Mouse (Mus musculus): Measurements from ENCODE around the gene Susd6.

The Susd6 gene

DNA sequence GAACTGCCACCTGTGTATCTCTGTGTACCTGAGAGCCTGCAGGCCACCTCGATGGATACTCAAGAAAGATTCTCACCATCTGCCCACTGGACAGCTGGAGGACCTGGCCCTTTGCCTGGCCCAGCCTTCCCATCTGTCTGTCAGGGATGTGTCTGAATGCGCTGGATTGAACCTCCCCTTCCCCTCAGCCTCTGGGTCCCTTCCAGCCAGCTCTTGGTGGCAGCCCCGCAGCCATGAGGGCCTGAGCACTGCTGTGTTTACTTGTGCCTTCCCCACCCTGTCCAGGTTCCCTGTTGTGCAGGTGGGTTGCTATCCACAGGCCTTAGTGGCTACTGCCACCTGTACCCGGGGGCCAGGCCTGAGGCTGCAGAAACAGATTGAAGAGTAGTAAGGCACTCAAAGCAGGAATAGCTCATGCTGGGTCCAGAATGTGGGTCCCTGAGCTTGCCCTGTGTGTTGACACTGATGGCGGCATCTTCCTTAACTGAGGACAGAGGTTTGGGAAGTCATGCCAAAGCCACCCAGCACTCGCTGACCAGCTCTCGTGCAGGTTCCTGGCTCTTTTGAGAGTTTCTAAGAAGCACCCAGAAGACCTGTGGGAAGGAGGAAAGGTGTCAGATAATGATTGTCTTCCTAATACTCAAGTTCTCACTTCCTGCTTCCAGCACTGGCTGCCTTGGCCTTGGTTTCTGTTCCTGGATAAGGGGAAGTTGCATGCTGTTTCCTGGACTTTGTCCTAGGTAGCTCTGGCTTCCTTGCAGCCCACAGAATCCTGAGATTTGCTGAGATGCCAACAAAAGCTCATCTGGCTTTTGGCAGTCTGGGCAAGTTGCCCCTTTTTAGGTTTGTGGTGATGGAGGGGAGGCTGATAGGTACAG lies 87.1 kb downstream of the Susd6 start:
- no peak for DNase-seq (ENCODE audit: low spot score in 2 of 2)

DNA sequence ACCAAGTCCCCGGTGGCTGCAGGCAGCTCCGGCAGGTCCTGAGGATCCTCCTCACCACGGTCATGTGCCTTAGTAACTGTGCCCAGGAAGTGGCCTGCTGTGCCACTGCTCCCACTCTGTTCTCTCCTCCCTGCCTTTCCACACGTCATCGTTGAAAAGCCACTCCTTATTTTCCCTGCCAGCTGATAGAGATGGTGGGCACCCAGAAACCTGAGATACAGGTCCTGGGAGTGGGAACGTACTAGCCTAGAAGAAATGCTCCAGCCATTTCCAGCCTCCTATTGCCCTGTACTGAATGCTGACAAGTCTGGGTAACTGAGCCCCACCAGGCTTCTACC lies 87.8 kb downstream of the Susd6 start:
- no peak for DNase-seq (ENCODE audit: low spot score in 2 of 2)

DNA sequence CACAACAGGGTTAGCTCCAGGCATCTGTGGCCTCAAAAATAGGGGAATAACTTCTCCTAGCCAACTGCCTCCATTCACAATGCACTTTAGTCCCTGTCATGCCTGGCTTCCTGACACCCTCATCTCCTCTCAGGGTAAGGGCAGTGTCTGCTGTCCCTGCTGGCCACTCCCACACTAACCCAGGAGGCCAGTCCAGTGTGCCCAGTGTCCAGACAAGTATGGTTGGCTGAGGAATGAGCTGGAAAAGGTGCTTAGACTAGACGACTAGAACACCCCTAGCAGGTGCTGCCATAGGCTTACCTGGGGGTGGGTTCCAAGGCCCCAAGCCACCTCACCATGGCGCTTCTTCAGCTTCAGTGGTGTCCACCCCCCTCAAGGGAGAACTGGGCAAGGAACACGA lies 88.3 kb downstream of the Susd6 start:
- DNase-seq (ENCODE audit: low spot score in 2 of 2): no peak

DNA sequence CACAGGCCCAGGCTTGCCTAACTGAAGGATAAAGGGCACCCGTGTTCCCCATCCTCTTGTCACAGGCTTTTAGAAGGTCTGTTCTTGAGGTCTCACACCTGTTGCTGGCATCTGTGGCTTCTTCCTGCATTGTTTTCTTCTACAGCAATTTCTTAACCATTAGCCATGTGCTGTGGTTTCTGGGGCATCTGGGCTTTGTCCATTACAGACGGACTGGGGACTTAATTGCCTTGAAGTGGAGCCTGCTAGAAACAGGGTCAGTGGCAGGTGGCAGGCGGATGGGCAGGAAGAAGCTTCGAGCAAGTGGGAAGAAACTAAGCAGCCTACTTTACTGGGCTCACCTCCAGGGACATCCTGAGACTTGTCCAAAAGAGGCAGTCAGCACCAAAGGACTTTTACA lies 89.0 kb downstream of the Susd6 start:
- DNase-seq (ENCODE audit: low spot score in 2 of 2): no peak

DNA sequence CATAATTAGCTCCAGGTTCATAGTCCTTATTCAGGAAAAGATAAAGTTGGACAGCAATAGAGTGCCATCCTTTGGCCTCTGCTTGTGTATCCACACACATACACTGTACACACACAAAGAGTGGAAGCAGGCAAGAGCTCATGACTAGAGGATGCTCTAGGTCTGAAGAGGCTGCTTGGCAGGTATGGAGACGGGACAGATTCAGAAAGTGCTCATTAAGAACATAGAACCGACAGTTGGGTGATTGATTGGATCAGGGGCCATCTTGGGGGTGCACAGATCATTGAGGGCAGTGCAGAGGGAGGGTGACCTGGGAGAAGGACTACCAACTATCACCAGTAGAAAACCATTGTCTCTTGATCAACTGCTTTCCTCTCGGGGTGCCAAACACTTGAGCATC lies 90.8 kb downstream of the Susd6 start:
- DNase-seq (ENCODE audit: low spot score in 2 of 2): no peak

DNA sequence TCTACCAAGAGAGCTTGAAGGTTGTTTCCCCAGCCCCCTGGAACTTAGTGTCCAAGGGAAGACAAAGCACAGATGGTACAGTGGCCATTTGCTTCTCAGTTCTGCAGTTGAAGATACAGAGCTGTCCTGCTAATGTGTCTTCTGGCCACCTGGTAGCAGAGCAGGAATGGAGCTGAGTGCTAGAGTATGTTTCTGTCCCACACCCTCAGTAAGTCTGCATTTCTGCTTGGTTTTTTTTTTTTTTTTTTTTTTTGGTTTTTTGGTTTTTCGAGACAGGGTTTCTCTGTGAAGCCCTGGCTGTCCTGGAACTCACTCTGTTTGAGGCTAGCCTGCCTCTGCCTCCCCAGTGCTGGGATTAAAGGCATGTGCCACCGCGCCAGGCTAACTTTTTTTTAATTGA lies 93.0 kb downstream of the Susd6 start:
- DNase-seq (ENCODE audit: low spot score in 2 of 2): no peak

DNA sequence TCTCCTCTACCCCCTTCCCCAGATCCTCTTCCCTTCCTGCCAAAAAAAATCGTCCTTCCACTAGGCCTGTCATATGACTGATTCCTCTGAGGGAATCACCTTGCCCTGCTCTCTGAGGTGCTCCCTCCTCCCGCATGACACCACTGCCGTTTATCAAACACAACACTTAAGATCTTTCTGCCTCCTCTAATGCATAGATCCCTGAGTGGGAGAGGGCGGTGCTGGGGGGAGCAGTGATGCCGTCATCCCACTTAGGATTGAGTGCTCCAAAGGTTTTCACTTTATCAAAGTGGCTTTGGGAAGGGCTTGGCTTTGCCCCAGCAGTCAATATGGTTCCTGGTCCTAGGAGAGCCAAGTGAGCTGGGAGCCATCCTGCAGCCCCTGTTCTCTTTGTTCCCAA lies 93.6 kb downstream of the Susd6 start:
- no peak for DNase-seq (ENCODE audit: low spot score in 2 of 2)

DNA sequence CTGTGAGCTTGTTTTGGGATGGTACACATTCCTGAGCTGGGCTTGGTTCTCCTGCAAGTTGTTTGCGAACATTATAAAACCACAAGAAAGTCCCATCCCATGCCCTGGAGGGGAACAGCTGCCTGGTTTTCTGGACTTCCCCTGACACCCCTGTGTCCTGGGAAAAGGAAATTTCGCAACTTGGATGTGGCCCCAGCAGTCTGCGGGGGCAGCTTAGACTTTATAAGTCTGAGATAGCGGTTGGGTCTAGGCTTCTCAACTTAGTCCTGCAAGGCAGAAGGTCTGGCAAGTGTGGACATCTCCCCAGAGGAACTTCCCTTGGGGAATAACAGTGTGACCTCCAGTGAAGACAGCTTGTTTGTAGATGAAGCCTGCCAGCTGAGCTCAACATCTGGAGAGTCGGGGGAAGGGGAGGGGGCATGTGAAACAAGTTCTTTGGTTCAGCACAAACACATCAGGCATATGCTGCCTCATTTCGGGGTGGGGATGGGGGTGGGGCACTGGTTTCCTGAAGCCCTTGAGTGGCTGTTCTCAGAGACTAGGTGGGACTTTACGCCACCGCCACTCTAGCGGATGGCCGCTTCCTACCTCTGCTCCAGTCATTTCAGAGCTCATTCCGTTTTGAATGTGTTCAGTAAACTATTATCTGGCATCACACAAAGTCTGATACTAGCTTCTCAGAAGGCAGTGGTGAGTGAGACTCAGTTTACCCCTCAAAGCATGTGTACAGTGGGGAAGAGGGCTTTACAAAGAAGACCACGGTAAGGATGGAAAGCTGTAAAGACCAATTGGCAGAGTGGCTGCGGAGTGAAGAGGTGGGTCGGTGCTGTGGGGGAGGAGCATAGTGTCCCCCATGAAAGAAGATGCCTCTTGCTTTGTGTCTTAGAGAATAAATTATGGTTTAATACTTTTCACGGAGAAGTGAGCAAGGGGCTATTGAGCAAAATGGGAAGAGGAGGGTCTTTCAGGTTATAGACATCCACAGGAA lies 95.3 kb downstream of the Susd6 start:
- peak in 1 of 2 experiments; percentile 75 for DNase-seq (ENCODE audit: low spot score in 2 of 2)

DNA sequence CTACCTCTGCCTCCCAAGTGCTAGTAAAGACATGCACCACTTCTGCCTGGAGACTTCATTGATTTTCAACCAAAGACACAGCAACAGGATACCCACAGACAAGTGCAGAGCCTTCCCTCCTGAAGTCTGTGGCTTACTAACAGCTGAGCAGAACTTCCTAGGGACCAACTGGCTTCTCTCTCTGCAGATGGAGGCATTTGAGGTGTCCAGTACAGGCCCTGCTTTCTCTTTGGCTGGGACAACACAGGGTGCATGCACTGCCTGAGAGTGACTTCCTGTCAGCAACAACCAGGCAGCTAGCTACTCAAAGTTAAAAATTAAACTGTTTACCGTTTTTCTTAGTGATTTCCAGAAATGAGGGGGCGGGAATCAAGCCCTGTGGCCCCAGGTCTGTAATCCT lies 96.7 kb downstream of the Susd6 start:
- DNase-seq (ENCODE audit: low spot score in 2 of 2): no peak

DNA sequence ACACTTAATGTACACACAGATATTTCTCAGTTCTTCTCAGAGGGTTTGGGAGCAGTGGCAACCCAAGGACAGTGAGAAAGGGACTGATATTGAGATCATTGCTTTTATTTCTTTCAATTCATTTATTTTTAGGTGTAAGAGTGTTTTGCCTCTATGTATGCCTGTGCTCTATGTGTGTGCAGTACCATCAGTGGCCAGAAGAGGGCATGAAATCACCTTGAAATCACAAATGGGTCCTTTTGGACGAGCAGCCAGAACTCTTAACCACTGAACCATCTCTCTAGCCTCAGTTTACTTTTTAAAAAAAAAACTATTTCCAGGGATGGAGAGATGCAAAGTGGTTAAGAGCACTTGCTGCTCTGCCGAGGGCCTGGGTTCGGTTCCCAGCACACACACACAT lies 99.0 kb downstream of the Susd6 start:
- DNase-seq (ENCODE audit: low spot score in 2 of 2): no peak

DNA sequence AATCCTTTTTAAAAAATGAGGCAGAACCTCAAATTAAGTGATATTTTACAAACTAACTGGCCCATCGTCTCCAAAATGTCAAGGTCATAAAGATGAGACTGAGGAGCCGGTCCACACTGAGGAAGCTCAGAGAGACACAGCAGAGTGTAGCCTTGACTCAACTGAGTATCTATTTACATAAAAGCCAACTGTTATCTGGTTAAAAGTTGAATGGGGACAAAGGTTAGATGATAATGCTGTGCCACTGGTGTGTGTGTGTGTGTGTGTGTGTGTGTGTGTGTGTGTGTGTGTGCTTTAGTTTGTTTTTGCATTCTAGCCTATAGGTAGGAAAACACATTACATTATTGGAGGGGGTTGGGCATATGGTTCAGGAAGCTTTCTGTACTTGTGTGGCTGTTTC lies 100.8 kb downstream of the Susd6 start:
- DNase-seq (ENCODE audit: low spot score in 2 of 2): no peak

DNA sequence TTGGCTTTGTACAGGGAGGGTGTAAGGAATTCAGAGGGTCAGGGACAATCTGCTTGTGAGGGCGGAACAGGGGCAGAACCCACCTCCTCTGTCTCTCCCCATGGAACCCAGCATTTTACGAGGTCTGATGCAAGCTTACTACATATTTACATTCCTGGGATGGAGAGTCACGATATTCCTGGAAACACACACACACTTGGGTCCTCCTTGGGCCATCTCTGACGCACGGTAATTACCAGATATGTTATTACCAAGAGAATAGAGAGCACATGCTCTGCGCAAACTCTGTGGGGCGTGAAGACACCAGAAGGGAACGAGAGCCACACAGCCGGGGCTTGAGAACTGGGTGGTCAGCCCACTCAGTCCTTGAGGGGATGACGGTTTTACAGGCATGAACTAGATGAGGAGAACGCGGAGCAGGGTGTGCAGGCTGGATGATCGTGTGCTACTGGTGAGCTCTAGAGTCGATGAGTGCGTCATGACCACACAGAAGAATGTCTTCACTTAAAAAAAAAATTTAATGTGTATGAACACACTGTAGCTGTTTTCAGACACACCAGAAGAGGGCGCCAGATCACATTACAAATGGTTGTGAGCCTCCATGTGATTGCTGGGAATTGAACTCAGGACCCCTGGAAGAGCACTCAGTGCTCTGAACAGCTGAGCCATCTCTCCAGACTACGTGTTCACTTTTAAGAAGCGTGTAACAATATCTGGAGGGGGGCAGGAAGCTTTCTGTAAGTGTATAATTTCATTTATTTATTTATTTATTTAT lies 103.6 kb downstream of the Susd6 start:
- DNase-seq (ENCODE audit: low spot score in 2 of 2): no peak

DNA sequence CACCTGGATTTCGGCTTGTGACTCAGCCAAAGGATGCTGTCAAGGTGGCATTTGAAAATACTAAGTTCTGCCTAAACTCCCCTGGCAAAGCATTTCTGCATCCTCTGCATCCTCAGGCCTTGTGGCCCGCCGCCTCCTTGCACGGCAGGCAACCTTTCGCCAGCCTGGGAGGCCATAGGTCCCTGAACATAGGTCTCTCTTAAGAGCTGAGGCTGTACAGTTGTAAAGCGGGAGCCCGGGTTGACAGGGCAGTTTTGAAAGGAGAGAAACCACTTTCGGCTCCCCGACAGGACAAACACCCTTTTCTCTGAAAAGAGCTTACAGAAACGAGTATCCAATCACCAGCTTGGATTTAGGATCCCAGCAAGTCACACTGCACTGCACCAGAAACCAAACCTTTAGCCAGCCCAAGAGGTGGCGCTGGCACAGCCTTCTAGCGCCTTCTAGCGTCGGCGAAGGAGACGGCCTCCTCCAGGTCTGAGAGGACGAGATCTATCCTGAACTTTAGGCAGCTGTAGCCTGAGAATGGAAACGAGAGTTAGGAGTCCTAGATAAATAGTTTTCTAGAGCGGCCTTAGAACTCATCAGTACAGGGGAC lies 104.8 kb downstream of the Susd6 start:
- peak in 1 of 2 experiments; percentile 56 for DNase-seq (ENCODE audit: low spot score in 2 of 2)

DNA sequence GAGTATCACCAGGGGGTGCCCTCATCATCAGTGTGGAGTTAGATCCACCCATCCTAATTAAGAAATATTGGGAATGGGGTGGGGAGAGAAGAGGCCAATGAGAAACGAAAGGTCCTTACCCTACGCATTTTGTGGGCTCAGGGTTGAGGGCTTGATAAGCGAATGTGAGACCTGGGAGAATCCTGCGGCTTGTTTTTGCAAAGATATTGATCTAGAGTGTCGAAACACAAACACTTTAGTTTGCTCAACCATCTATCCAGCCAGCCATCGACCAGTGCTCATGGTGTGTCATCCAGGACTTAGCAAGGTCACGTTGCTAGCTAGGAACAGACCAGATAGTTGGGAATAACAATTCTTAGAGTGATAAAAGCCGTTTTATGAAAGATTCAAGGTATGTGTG lies 119.3 kb downstream of the Susd6 start:
- no peak for DNase-seq (ENCODE audit: low spot score in 2 of 2)

DNA sequence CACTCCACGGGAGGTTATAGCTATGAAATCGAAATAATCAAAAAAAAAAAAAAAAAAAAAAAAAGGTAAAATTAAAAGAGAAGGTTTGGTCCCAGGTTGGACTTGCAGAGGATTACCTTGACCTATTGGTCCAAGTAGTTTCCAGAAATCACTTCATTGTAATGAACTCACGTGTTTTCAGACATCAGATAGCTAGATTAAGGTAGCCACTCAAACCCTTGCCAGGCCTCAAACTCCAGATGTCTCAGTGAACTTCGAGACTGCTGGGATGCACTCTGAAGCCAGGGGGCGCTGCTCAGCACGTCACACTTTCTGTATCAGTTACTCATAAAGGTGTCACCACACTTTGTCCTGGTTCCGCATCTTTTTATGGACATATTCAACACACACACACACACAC lies 127.5 kb downstream of the Susd6 start:
- DNase-seq (ENCODE audit: low spot score in 2 of 2): no peak

DNA sequence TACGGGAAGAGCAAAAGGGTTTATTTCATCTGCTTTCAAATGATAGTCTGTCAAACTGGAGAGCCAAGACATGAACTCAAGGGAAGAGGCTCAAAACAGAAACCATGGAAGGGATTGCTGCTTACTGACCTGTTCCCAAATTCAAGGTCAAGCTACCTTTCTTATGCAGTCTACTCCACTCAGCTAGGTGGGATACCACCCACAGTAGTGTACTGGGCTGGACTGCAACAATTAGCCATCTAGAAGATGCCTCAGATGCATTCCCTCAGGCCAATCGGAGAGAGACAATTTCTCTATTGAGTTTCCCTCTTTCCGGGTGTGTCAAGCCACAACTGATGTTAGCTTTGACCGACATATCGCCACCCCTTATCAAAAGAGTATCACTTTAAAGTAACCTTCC lies 131.0 kb downstream of the Susd6 start:
- no peak for DNase-seq (ENCODE audit: low spot score in 2 of 2)

DNA sequence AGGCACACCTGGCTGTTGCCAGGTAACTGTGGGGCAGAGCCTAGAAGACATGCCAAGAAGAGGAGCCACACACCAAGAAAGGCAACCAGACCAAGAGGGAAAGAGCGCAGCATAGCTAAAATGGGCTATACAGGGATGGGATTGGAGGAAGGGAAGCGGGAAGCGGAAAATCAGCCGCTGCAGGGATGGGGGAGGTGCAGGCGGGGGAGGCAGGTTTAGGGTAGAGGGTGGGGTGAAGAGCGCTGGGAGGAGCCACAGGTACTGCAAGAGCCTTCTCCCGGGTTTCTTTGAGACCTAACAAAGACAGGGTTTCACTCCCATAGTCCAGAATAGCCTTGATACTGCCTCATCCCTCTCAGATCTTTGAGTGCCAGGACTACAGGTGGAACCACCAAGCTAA lies 132.6 kb downstream of the Susd6 start:
- DNase-seq (ENCODE audit: low spot score in 2 of 2): no peak

DNA sequence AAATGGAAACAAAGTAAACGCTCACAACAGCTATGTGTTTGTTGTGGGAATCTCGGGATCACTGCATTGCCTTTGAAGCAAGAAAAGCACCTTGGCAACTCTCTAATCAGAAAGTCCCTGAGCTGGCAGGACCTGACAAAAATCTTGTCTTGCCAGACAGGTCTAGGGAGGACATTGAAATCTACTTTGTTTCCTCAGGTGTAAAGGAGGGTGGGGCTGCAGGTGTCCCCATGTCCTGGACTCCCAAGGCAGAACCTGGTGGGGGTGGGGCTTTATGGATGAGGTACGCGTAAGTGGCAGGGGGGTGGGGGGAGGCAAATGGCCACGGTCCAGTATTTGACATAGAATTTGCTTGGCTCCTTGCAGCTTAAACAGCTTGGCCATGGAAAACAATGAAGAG lies 133.3 kb downstream of the Susd6 start:
- DNase-seq (ENCODE audit: low spot score in 2 of 2): no peak

DNA sequence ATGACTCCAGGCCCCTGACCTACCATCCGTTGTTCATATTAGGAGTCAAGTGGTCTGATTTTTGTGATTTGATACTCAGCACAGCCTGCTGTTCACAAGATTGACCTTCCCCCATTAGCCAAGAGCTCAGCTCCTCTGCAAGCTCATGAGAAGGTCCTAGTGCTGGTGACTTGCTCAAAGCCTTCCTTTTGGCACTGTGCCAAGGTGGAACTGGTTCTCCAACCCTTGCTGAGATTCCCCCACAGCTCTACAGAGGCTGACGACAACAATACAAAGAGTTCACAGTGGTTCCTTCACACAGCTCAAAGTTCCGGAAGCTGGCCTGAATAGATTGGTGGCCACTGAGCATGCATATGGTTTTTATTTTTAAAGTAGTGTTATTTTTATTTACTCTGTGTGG lies 133.9 kb downstream of the Susd6 start:
- peak; percentile 55 to 71 for DNase-seq (ENCODE audit: low spot score in 2 of 2)

DNA sequence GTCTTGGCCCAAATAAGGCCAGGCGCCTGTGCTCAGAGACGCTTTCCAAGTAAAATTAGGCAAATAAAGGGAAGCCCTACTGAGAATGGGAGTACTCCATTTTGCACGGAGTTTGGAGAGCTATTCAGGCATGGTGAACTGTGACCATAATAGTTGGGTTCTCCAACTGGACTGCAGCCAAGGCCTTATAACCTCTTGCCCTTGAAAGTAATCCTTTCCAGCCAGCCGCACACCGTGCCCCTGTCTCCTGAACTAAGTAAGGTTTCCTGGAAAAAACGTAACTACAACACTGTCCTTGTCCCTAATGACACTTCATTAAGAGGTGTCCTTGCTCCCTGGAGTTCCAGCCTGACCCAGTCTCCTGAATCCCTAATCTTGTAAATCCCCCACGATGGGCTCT lies 135.6 kb downstream of the Susd6 start:
- no peak for DNase-seq (ENCODE audit: low spot score in 2 of 2)

DNA sequence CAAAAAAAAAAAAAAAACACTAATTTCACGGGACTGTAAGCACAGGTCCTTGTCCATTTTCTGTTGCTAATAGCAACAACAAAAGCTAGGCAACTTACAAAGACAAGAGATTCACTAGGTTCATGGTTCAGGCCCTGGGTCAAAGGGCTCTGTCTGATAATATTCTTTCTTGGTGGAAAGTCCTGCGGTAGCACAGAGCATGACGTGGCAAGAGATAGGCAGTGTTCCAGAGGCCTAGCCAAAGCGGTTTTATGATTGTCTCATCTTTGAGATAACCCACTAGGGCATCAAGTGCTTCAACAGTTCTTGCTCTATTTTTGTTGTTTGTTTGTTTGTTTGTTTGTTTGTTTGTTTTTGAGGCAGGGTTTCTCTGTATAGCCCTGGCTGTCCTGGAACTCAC lies 136.2 kb downstream of the Susd6 start:
- DNase-seq (ENCODE audit: low spot score in 2 of 2): no peak

DNA sequence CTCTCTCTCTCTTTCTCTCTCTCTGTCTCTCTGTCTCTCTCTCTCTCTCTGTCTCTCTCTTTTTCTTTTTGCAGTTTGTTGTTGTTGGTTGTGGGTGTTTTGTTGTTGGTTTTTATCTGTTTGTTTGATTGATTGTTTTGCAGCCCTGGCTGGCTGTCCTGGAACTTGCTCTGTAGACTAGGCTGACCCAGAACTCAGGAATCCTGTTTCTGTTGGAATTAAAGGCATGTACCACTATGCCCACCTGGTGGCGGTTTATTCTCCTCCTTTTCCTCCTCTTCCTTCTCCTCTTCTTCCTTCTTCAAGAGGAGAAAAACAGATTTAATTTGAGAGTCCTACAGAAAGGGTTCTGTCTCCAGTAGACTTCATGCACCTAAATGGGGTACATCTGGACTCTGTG lies 137.2 kb downstream of the Susd6 start:
- no peak for DNase-seq (ENCODE audit: low spot score in 2 of 2)

All from urinary bladder, postnatal 4 days (tissue).